Mouse (Mus musculus) hindlimb bud, embryonic 11.5 days (tissue): ENCODE measurements at regions not wholly inside any gene's neighbourhood (a gene's known extent, or its start where the extent isn't known, plus 50 kb on each side); places are given as distances from the start of the nearest gene placed in this dataset.

Source experiments
- DNase-seq: peaks from one replicate; pipeline ENCODE4 v3.0.0-alpha.2; 2012; ENCODE audit warnings: low read depth, low spot score; ENCODE audit errors: extremely low spot score

DNA sequence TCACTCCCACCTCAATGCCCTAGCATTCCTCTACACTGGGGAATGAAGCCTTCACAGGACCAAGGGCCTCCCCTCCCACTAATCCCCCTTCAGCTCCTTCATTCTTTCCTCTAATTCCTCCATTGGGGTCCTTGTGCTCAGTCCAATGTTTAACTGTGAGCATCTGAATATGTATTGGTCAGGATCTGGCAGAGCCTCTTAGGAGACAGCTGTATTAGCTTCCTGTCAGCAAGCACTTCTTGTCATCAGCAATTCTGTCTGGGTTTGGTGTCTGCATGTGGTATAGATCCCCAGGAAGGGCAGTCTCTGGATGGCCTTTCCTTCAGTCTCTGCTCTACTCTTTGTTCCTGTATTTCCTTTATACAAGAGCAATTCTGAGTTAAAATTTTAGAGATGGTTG lies 426.8 kb upstream of the 2610001J05Rik start:
- no peak for DNase-seq

DNA sequence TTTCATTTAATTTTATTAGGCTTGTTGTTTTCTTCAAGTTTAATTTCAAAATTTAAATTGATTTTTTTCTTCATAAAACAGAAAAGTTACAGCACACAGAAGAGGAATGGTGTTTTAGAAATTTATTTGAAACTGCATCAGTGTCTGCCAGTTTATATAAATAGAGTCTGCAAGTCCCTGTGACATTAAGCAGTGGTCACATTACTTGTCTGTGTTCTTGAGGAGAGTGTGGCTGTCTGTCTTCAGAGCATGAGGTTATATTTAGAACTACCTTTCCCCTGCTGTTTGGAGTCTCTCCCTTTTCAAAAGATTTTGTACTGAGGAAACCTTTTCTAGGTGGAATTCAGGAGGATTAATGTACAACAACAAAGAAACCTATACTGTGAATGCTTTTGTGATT lies 426.1 kb upstream of the 2610001J05Rik start:
- DNase-seq: no peak

- DNase-seq: no peak
These were observed 419.5 kb upstream of the 2610001J05Rik start for GRCm38 (mm10) chr6:14290843-14291242.

DNA sequence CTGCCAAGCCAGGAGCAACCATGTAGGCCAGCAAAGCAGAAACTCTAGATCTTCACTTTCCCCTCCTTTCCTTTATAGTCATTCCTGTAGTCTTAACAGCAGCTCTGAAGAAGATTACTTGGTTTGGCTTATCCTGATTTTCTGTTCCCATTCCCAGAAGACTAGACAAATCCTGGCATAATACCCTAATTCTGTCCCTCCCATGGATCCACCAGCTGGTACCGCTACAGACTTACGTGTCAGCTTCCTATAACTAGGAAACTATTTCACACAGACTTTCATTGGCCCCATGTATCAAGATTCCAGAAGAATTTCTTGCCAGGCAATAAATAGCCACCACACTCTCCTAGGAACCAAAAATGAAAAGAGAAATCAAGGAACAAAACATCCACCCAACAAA lies 410.2 kb upstream of the 2610001J05Rik start:
- no peak for DNase-seq

DNA sequence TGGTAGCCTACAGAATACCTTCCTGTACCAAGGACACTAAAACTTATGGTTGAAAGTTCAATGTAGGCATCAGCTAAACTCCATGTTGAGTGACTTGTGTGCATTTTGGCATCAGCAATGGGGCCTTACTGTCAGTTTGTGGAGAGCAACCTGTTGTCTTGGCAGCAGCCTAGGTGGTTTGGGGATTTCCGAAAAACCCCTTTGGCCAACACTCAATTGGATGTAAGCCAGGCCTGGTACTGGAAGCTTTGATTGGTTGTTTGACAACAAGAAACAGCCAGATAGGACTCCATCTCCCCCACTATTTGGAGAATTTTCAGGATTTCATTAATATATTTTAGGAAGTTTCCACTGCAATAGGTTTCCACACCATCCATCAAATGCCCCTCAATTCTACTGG lies 390.6 kb upstream of the 2610001J05Rik start:
- DNase-seq: no peak

DNA sequence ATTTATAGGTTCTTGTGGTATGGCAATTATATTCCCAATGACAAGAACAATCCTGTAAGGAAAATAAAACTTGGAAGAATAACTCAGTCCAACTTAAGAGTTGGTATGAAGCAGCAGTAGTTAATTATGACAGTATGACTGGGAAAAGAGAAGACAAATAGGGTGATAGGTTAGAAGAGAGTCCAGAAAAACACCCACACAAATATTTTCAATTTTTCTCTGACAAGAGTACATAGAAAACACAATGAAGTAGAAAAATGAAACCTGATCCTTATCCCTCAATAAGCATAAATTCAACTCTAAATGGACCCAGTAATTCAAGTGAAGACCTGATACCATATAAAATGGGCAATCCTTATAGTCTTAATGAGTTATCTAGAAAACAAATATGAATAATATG lies 369.0 kb upstream of the 2610001J05Rik start:
- DNase-seq: no peak

DNA sequence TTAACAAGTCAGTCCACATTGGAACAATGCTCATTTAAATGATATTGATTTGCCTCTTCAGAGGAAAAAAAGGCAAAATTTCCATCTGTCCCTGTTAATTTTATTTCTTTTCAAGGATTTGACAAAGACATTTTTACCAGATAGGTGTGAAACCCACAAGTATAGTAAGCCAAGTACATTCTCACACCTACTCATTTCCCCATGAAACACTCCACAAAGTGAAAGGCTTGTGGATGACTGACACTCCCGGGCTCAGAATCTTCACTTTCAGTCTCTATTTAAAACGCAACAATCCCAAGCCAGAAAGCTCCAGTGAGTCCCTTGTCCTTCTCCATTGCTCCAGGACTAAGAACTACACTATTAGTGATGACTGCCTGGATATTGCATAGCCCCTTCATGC lies 367.8 kb upstream of the 2610001J05Rik start:
- no peak for DNase-seq

DNA sequence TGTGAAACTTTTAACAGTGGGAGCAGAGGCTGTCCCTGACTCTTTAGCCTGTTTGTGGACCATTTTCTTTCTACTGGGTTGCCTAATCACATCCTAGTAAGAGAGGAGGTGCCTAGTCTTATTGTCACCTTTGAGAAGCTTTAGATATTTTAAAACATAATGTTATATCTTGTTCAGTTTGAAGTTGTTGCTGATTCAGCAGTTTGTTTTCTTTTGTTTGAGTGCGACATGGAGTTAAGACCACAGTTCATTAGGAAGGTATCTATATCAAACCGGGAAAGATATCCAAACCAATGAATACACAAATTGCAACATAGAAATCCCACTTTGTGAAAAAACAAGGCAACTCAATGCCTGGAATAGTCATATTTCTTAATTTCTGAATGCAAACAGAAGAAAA lies 359.5 kb upstream of the 2610001J05Rik start:
- no peak for DNase-seq

- peak; percentile 3 for DNase-seq
These were observed 336.2 kb upstream of the 2610001J05Rik start for GRCm38 (mm10) chr6:14207509-14207908.

DNA sequence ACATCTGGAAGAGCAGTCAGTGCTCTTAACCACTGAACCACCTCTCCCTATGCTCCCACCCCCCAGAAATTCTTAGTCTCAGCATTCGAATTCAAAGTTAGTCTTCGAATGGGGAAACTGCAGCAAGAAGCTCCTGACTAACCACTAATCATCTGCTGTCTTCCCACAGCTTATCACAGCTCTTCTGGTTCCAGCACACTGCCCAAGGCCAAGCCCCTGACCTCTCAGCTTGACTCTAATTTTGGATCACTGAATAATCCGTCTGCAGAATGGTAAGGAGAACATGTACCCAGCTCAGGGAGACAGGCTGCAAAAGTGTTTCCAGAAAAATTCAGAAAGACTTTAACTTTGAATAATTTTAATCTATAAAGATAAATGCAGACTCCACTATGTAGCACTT lies 325.8 kb upstream of the 2610001J05Rik start:
- DNase-seq: no peak

DNA sequence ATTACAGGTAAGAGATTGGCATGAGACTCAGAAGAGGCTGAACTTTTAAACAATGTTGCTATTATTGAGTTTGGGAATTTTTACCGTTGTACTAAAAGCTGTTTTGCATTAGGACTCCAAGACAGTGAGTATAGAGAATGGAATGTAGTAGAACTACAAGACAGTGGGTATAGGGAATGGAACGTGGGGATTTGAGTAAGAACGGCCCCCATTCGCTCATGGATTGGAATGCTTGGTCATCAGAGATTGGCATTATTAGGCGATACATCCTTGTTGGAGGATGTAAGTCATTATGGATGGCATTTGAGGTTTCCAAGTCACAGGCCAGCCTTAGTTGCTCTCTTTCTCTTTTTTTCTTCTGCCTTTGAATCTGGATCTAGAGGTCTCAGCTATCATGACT lies 324.0 kb upstream of the 2610001J05Rik start:
- DNase-seq: no peak

GRCm38 (mm10) chr6:14191387-14192023 lies 320.2 kb upstream of the 2610001J05Rik start:
- DNase-seq: no peak

DNA sequence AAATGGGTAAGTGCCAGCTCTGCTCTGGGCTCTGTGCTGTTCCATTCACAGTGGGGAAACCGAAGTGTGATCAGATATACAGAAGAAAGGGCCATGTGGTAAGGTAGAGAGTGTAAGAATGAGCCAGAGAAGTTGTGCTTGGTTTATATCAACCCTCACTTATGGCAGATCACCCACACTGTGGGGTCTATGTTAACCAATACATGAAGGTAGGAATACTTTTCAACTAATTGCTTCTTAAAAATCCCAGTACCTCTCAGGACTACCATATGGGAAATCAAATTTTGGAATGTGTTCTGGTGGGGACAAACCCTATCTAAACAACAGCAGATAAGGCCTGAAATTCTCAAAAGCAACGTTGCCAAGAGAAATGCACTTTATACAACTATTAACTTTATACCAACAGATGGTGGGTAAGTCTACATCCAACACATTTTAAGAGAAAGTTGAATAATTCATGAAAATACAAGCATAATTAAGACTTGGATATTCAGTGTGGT lies 314.7 kb upstream of the 2610001J05Rik start:
- no peak for DNase-seq

DNA sequence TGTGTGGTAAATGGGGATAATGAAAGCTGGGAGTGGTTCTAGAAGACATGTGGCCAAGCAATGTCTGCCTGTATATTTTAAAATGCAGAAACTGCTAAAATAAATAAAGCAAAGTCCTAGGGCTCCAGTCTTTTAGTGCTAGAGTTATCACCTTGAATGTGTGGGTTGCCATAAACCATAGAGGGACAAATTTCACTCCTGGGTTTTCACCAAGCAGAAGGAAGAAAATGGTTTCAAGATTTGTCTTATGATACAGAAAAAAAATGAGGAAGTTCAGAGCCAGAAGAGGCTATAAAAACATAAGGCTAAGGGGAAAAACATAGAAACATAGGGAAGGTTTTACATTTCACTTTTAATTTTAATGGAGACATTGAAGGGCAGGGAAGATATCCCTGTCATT lies 276.1 kb upstream of the 2610001J05Rik start:
- no peak for DNase-seq

DNA sequence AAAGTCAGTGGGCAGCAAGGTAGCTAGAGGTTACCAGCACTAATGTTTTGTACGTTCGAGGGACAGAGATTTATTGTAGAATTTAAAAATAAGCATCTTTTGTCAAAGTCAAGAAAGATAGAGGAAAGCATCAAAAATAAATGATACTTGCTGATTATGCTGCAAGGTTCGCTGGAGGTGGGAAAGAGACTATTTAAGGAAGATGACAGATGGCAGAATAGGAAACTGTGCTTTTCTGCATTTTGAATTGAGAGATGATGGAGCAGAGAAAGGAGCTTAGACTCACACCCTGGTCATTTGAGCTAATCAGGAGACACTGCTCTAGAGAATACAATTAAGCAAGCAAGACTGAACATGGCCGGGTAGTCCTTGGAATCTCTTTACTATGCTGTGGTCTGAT lies 275.1 kb upstream of the 2610001J05Rik start:
- DNase-seq: no peak

DNA sequence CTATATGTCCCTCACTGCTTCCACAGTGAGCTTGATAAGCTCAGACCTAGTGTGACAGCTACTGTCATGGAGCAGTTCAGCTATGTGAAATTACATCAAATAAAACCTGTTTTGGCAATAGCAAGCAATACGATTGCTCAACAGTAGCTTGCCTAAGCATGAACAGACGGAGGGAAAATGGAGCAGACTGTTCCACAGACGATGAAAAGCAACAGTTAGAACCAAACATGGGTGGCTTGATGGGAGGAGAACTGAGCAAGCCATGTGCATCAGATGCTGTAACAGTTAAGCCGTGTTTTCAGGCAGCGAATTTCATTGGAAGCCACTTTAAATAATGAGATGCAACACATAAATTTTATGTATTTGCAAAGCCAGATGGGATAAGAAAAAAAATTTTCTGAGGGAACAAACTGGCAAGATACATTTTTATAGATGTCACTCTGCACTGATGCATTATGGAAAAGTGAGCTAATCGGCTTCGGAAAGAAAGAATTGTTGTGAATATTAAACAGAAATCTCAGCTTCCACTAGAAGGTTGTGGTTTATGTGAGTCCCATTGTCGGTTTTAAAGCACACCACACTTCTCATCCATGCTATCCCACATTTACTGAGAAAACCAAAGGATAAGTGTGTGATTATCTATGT lies 270.9 kb upstream of the 2610001J05Rik start:
- no peak for DNase-seq

DNA sequence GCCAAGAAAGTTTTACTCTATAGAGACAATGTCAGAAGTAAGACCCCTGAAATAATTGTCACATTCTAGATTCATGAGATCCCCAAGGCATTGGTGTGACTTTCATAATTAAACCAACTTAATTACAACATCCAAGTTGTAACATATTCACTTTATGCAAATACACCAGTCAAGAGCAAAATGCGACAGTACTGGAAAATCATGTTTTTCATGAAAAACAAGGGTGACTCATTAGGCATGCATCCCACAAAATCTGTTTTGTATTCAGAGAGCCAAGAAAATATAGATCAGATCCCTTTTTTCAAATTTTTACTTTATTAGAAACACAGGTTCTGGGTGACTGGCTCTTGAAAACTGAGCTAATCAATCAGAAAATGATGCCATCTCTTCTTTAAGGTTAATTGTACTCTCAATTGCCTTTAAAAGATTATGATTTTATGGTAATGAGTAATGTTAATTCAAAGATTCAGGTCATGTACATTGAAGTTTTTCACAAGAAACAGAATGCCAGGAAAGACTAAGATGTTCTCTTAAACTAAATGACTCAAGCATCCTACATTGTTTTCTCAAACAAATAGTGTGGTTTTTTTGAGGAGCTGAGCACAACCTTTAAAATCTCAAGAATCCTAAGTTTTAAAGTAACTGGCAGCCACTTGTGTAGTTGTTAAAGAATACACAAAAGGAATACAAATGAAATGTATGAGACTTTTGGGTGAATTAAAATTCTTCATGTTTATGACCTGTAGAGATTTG lies 259.2 kb upstream of the 2610001J05Rik start:
- no peak for DNase-seq

DNA sequence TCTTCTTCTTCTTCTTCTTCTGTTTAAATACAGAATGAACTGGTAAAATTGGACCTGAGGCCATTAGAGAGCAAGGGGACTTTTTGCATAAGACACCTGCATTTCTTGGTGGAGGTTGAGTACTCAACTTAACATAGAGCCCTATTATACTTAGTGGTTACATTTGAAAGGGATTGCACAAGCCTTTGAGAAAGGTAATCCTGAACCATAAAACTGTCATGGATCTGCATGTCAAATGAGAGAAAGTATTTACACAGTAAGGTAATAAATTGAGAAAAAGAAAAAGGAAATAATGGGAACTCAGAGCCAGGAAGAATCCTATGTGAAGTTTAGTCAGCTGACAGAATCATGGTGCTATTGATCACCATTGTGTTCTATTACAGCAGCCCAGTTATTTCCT lies 258.1 kb upstream of the 2610001J05Rik start:
- no peak for DNase-seq

- DNase-seq: no peak
These were observed 251.0 kb upstream of the 2610001J05Rik start for GRCm38 (mm10) chr6:14122311-14122710.

- DNase-seq: no peak
These were observed 250.2 kb upstream of the 2610001J05Rik start for GRCm38 (mm10) chr6:14121479-14121878.

DNA sequence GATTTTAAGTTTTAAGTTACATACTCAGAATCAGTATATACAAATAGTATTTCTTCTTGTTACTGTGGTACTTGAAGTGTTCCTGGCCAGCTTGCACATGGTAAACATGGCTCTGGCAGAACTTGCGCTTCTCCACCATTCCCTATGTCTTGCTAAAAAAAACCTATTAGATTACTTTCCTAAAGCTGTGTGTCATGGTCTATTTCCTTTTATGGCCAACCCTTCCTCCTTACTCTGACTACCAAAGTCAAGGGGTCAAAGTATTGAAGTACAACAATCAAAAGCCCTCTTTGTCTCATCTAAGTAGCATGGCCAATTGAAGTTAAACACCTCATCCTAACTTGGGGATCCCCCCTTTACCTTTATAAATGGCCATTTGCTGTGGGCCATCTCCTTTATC lies 223.6 kb upstream of the 2610001J05Rik start:
- no peak for DNase-seq

DNA sequence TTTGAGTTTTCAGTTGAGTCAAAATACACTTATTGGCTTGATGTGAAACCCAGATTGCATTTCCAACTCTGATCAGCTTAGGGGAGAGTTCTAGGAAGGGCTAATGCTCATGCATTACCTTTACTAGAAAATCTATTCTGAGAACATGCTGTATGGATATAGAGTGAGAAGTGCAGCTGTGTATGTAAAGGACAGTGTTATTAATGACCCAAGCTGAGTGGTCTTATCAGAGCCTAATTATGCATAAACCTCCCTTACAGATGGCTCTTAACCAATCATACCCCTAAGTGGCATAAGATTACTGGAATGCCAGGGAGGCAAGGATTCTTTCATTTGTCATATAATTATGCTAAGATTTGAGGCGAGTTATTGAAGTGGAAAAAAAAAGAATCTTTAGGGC lies 210.6 kb upstream of the 2610001J05Rik start:
- no peak for DNase-seq
